Mouse (Mus musculus): ENCODE data around the gene Cd59a. TPM values are rescaled to one million over a fixed set of nuclear protein-coding genes. Genes with fewer than 3 reads are reported as not detected.
"Not testable (repeated sequence)": the region's sequence is repeated elsewhere in the genome, so short reads cannot be mapped to it uniquely, and the experiment has no call there.

Gene Cd59a
- total RNA-seq, 2 experiments from 2014 or later = 48.8 to 49.2 TPM

DNA sequence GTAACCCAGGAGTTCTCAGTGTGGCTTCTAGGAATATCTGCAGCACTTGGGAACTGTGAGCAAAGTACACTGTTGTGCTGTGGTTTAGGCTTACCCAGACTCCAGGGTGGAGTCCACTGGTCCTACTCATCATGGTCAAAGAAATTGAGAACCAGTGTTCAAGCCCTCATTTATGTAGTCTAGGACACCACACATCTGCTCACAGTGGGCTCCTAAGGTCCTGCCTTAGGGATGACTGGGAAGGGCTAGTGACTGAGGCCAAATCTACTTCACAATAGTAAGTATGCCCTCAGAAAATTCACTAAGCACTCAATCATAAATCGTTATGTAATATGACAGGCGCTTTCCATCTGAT lies 3.6 kb downstream of the Cd59a start:
- no peak for DNase-seq (ENCODE audit: low spot score)
- intact Hi-C loops (cut with DNase I) = loop anchor here (10.0 kb wide), 1 partner anchor 64 kb away; no protein-coding TSS in a partner anchor

DNA sequence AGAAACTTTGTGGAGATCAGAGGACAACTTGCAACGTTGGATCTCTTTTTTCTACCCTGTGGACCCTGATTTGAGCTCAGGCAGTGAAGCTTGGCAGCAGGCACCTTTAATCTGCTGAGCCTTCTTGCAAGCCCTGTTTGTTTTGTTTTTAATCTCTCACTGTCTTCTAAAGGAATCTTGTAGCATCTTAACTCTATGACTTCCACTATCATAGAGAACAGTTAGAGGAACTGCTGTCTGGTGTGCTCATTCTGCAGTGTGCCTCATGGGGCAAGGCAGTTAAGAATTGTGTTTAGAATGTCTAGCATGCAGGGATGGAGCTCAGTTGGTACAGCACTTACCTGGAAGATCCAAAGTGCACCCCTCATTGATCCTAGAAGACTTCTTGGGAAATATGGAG lies 4.3 kb downstream of the Cd59a start:
- intact Hi-C loops (cut with DNase I) = loop anchor here (10.0 kb wide), 1 partner anchor 65 kb away; no protein-coding TSS in a partner anchor
- no peak for DNase-seq (ENCODE audit: low spot score)

DNA sequence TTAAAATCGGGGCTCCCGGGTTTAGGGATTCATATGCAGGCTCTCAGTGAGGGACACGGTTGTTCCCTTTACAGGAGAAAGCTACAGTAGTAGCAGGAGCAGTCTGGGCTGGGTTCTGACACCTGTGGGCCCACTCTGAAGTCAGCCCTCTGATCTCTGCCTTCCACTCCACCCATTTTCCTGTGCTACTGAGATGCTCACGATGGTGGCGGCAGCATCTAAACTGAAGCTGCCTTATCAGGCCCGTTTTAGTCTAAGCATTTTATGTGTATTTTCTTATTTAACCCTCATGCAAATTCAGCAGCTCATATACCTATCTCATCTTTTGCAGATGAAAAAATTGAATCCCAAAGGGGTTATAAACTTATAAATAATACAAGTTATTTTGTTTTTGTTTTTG lies 9.2 kb downstream of the Cd59a start:
- no peak for DNase-seq (ENCODE audit: low spot score)
- intact Hi-C loops (cut with DNase I) = no loop called here

DNA sequence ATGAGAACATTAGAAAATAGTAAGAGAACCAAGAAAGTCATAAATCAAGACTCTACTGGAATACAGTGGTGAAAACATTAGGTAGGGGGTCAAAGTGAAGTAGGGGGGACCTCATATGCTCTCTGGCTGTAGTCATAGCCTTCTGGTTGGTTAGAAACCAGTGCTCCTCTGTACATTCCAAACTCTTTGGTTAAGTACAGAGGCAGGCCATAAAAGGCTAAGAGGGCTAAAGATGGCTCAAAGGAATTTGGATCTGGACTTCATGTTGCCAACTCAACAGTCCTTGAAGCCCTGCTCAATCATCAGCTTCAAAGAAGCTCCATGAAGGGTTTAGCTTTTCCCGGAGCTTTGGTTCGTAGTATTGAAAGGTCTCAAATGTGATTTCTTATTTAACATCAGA lies 13.4 kb downstream of the Cd59a start:
- intact Hi-C loops (cut with DNase I); DNase-seq (ENCODE audit: low spot score): not testable (repeated sequence)

DNA sequence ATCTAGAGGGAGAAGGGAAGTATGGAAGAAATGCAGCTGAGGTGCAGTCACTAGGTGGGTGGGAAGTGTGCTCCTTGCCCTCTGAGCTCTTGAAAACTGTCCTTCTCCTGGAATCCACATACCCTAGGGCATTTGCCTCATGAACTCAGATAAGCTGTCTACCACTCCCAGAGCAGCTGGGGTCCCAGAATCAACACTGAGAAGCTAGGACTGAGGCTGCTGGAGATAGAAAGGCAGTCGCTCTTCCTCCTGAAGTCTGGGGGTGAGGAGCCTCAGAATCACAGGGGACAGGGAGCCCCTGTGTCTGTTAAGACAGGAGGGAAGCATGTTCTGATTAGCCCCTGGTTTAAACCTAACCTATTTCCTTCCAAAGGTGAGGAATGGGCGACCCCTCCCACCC lies 13.9 kb downstream of the Cd59a start:
- no peak for DNase-seq (ENCODE audit: low spot score)
- intact Hi-C loops (cut with DNase I) = no loop called here

DNA sequence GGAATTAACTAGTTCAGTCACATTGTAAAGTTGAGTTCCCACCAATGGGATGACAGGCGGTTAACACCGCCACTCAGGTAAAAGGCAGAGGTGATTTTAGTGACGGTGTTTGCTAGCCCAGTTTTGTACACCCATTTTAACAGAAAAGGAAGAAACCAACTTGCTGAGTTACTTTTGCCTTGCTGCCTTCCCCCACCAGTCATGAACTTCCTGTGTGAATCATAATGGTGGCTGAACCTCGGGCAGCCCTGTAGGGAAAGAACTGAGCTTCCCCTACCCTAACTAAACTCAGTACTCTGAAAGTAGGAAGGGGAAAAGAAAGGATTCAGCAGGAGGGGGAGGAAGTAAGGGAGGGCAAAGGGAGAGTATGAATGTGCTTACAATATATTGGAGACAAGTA lies 14.4 kb downstream of the Cd59a start:
- no peak for DNase-seq (ENCODE audit: low spot score)
- intact Hi-C loops (cut with DNase I) = no loop called here

DNA sequence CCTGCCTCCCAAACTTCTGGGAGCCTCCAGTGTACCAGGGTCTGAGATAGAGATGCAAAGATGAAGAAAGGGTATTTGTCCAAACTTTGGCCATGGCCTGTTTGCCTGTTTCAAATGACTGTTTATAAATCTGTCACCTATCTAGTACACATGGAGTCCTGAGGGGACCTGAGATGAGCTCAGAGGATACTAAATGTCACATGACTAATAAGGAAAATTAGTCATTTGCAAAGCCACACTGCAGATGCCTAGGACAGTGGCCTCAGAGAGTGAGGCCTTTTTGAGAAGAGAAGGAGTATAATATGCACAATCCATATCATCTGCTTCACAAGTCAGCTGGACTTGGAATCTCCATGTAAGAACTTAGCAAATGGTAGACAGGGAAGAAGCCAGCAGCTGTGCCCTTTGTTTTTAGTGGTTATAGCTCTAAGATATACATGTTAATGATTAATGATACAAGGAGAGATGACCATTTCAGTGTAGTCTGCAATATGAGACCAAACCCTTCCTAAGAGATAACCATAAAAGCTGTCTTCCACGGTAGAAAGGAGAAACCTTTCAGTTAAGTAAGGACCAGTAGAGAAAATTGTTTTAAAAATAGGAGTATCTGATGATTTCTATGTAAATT lies 15.7 kb downstream of the Cd59a start:
- intact Hi-C loops (cut with DNase I); DNase-seq (ENCODE audit: low spot score): not testable (repeated sequence)

DNA sequence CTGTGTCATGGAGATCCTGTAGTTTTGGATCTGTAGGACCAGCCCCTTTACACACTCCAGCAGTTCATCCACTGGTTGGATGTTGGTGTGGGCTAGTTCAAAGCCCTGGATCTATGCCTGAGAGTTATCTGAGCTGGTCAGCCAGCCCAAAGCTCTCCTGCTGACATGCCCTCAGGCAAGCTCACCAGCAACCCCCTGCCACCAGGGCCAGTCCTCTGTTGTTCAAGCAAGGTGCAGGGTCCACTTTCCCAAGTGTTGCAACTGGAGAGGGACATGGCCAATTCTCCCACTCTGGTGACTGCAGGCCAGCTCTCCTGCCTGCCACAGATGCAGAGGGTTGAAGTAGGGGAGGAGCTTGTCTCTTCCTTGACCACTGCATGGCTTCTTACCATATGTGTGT lies 18.0 kb downstream of the Cd59a start:
- DNase-seq (ENCODE audit: low spot score); intact Hi-C loops (cut with DNase I): not testable (repeated sequence)

DNA sequence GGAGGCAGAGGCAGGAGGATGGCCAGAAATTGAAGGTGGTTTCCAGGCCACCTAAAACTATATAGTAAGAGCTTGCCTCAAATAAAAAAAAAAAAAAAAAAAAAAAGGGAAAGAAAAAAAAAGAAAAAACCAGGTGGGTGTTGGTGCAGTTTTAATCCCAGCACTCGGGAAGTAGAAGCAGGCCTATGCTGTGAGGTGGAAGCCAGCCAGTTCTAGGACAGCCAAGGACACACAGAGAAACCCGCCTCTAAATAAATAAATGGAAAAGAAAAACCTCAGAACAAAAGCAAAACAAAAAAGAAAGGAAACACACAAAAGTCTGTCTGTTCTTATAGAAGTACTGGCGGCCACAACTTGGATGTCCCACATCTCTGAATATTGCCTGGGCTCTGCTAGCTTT lies 19.3 kb downstream of the Cd59a start:
- intact Hi-C loops (cut with DNase I) = no loop called here
- DNase-seq (ENCODE audit: low spot score) = no peak

DNA sequence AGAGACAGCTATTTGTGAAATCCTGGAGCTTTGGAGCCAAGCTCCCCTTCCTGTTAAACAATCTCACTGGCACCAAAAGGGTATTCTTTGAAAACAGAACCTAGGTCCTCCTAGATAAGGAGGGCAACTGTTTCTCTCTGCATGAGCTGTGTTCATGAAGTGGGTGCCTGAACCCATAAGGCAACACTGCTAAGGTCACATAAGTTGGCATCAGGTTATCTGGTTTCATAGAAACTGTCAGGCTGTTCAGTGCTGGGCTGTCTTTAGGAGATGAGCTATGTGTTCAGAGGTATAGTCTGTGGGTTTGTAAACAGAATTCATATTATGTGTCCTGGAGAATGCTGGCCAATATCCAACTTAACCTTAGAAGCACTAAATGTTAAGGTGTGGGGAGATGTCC lies 21.6 kb downstream of the Cd59a start:
- intact Hi-C loops (cut with DNase I); DNase-seq (ENCODE audit: low spot score): not testable (repeated sequence)

DNA sequence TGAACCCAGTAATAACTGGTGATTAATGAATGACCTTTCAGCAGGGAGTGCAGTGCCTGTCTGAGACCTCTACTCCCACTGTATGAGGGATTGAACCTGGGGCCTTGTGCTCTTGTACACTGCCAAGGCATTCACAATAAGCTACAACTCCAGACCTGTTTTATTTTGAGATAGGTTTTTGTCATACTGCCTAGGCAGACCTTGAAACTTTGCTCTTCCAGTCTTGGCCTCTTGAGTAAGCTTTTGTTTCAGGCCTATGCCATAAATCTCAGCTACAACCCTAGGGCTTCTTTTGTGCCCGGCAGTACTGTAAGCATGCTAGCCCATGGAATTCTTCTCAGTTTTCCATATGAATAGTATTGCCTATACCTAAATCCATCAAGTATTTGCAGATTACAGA lies 23.5 kb downstream of the Cd59a start:
- DNase-seq (ENCODE audit: low spot score) = no peak
- intact Hi-C loops (cut with DNase I) = no loop called here

DNA sequence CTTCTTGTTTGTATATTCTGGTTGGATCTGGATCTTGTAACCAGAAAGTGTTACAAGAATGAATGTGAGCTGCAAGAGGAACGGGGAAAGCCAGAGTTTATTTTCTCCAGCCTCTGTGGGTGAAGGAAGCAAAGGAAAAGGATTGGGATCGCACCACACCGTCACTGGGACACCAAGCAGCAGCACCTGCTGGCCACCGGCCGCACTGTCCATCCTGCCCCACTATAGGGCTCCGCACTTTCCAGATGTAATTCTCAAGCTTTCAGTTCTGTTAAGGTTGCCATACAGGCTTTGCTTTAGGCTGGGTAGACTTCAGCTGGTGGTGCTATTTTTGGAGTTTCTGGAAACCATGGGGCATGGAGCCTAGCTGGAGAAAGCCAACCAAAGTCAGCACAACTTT lies 24.7 kb downstream of the Cd59a start:
- DNase-seq (ENCODE audit: low spot score) = no peak
- intact Hi-C loops (cut with DNase I) = no loop called here

DNA sequence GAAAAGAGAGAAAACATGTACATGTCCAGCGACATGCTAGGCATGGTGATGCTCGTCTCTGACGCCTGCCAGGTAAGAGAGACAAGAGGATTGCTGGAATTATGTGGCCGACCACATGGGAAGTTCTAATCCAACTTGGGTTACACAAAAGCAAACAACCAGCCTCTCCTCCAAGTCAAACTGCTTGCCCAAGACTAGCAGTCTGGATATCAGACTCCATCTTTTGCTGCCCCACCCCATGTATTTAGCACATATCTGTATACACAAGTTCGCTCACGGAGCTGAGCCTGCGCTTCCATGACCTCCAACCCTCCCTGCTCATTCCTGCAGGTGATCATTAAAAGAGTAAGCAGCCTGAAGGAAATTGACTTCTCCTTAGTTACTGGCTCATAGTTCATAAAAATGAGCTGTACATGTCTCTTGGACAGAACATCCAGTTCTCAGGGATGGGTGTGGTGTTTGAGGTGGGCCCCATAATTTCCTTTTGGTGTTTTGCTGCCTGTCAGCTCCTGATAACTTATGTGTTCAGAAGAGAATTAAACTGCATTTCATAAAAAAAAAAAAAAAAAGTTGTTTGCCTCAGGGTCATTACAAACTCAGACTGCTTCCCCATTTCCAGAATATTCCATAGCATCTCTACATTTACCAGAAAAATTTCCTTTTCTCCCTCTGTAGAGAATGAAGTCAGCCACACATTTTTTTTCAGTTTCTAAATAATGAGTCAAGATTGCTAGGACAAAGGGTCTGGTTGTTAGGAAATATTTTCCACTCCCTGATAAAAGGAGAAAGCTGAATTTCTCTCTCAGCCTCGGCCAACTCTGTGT lies 26.3 kb downstream of the Cd59a start:
- DNase-seq (ENCODE audit: low spot score) = no peak

DNA sequence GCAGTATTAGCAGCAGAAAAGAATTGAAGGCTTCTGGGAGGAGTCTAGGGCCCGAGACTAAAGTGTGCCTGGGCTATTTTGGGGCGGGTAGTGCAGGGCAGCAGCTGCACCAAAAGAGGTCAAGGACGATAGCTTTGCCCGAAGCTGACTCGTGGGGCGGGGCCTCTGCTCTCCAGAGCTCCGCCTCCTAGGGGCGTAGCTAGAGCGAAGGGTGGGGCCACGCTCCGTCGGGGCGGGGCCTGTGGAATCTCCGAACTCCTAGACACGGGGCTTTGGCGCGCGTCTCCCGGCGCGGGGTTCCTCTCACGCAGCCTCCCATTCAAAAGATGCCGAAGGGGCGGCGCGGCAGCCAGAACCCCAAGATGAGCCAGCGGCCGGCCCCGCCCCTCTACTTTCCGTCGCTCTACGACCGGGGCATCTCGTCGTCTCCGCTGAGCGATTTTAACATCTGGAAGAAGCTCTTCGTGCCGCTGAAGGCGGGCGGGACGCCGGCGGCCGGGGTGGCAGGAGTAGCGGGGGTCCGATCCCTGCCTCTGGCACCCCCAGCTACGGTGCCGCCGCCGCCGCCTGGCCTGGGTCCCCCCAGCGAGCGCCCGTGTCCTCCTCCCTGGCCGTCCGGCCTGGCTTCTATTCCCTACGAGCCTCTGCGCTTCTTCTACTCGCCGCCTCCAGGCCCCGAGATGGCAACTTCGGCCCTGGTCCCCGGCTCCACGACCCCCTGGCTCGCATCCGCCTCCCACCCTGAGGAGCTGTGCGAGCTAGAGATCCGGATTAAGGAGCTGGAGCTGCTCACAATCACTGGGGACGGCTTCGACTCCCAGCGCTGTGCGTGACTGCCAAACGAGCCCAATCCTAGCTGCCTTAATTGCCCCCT lies 27.1 kb downstream of the Cd59a start, which contains the start of gene A930018P22Rik:
Gene A930018P22Rik, plus strand, starts transcription at position 265 of the 874 bp plus-strand sequence.
- peak; percentile 86 for DNase-seq (ENCODE audit: low spot score)
- intact Hi-C loops (cut with DNase I) = loop anchor here (2.0 kb wide), 1 partner anchor 26 kb away; no protein-coding TSS in a partner anchor

More for the DNA sequence above, 26.3 kb downstream of the Cd59a start:
- intact Hi-C loops (cut with DNase I) = loop anchor here (2.0 kb wide), 1 partner anchor 25 kb away; no protein-coding TSS in a partner anchor

DNA sequence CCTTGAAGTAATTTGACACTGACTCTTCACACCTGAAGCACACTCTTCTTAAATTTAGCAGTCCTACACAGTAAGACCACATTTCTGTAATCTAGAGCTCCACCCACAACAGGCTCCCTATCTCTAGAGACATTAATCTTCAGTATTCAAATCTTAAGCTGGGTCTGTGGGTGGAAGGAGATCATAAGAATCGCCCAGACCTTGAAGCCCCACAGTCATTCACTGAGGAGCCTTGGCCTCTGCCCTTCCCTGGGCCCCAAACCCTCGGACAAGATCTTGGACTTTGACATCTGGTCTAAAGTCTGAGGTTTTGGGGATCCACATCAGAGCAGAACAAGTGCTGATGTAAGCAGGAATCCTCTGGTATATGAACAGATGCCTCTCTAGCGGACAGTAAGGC lies 27.9 kb downstream of the Cd59a start:
- intact Hi-C loops (cut with DNase I) = loop anchor here (2.0 kb wide), 1 partner anchor 27 kb away; no protein-coding TSS in a partner anchor
- DNase-seq (ENCODE audit: low spot score) = no peak

DNA sequence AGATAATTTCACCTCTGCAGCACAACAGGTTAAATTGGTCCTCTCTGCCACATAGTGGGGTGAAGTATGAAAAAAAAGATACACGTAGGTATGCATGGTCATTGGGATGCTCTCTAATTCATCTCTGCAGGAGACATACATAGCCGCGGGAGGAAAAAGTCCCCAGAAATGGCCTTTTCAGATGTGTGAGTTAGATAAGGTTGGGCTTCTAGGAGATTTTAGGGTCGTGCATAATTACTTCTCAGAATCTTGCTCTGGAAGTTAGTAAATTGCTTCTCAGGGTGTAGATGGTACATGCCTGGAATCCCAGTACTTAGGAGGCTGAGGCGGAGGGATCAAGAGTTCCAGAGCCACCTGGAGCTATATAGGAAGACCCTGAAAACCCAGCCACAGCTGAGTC lies 28.5 kb downstream of the Cd59a start:
- intact Hi-C loops (cut with DNase I) = no loop called here
- DNase-seq (ENCODE audit: low spot score) = no peak

DNA sequence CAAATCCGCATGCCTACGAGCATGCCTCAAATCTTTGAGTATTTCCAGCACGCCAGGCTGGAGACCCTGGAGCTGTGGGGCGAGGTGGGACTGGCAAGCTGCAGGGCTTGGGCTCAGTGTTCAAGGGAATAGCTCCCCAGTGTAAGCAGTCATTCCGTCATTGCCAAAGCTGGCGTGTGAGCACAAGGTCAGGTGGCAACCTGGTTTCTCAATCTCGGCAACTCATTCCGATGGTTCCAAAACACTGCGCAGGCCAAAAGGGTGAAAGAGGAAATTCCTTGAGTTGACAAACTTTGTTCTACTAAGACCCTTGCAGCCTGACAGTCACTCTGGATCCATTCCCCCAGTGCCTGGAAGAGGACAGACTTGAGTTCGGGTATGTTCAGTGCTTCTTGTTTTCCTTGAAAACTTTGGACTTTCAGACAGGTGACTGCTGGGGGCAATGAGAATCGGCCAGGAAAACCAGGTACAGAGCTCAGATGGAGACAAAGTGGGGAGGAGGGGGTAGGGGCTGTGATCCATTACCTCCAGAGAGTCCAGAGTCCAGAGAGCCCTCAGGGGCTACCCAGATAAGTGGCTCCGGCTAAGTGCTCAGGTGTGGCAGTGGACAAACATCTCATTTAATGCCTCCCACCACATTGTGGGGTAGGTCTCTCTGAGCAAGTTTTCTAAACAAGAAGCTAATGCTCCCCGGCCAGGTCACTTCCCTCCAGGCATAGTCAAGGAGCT lies 33.4 kb downstream of the Cd59a start:
- DNase-seq (ENCODE audit: low spot score) = no peak
- intact Hi-C loops (cut with DNase I) = loop anchor here (5.0 kb wide), 2 partner anchors 87 to 463 kb away; partner anchors contain the start of gene Cstf3

DNA sequence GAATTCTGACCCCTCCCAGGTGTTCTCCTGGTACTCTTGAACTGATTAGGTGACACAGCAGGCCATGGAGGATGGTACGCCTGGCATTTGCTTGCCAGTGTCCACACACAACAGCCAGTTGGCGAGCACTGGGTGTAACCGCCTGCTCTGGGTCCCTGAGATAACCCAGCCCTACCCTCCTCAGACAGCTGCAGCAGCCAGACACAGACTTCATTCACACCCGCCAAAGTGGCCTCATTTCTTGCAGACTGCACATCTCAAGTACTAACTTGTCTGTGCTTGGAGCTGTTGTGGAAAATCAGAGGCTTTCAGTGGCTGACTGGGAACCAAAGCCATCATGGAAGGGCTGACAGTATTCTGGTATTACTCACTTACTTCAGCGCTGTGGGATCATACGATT lies 34.6 kb downstream of the Cd59a start:
- DNase-seq (ENCODE audit: low spot score) = no peak
- intact Hi-C loops (cut with DNase I) = no loop called here

DNA sequence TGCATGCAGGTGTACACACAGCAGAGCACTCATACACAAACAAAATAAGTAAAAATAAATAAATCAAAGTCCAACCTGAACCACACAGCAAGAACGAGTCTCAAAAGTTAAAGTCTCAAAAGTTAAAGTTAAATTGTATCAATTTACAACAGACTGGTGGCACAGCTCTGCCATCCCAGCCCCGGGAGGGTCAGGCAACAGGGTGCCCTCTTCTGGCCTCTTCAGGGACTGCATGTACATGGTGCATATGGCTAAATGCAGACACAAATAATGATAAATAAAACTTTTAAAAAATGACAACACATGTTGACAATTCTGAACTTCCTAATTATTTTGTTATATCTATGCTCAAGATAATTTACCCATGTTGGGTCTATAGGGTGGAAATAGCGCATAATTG lies 35.4 kb downstream of the Cd59a start:
- intact Hi-C loops (cut with DNase I) = no loop called here
- no peak for DNase-seq (ENCODE audit: low spot score)

Data from heart, postnatal 25 days (tissue).